Mouse (Mus musculus): ENCODE measurements around the gene Dctn1. TPM values are rescaled to one million over a fixed set of nuclear protein-coding genes. Genes with fewer than 3 reads are reported as not detected.

Dctn1 gene
- total and polyA plus RNA-seq, 3 experiments, result 84.2 to 141 (median 125) TPM

GRCm38 (mm10) chr6:83208050-83208400, 42.3 kb downstream of the Dctn1 start:
- DNase-seq, result no peak
- 89% methylated on average over 2 of the region's 2 CpGs for WGBS
- Histone ChIP-seq H3K36me3 (ENCODE audit: control insufficient read depth, insufficient read depth, low read length) (no peaks in the 10 kb centered on the region), H3K27ac (no peak overlapping the region), H3K27me3 (ENCODE audit: control insufficient read depth, insufficient read depth, low read length) (no peaks in the 10 kb centered on the region), H3K4me3 (no peak overlapping the region), H3K4me1 (ENCODE audit: control insufficient read depth, insufficient read depth, low read length) (no peaks in the 10 kb centered on the region), H3K79me2 (replicated peaks; ENCODE audit: control insufficient read depth, insufficient read depth, low read length) (no peaks in the 10 kb centered on the region), H3K9ac (ENCODE audit: low read depth, low read length) (no peak overlapping the region)
- intact Hi-C loops (cut with DNase I), result no loop called here
- TF ChIP-seq CTCF (IDR thresholded peaks at IDR 0.05) (no peak), POLR2A (IDR thresholded peaks at IDR 0.05; ENCODE audit: insufficient read depth, low read depth, low read length) (no peak), EP300 (IDR thresholded peaks at IDR 0.05; ENCODE audit: insufficient read depth, low read depth, low read length) (no peak)

- Histone ChIP-seq H3K36me3 (ENCODE audit: control insufficient read depth, insufficient read depth, low read length) (no peaks in the 10 kb centered on the region), H3K4me3 (no peak overlapping the region), H3K9ac (ENCODE audit: low read depth, low read length) (no peak overlapping the region), H3K79me2 (replicated peaks; ENCODE audit: control insufficient read depth, insufficient read depth, low read length) (no peaks in the 10 kb centered on the region), H3K27me3 (ENCODE audit: control insufficient read depth, insufficient read depth, low read length) (no peaks in the 10 kb centered on the region), H3K27ac (no peak overlapping the region), H3K4me1 (ENCODE audit: control insufficient read depth, insufficient read depth, low read length) (no peaks in the 10 kb centered on the region)
- 21% methylated on average over 2 of the region's 2 CpGs for WGBS
- no peak for DNase-seq
- TF ChIP-seq EP300 (IDR thresholded peaks at IDR 0.05; ENCODE audit: insufficient read depth, low read depth, low read length) (no peak), CTCF (IDR thresholded peaks at IDR 0.05) (no peak), POLR2A (IDR thresholded peaks at IDR 0.05; ENCODE audit: insufficient read depth, low read depth, low read length) (no peak)
- intact Hi-C loops (cut with DNase I), result loop anchor here (10.0 kb wide), 1 partner anchor 304 kb away; no protein-coding TSS in a partner anchor
Measured at GRCm38 (mm10) chr6:83210495-83210894, 44.8 kb downstream of the Dctn1 start.

DNA sequence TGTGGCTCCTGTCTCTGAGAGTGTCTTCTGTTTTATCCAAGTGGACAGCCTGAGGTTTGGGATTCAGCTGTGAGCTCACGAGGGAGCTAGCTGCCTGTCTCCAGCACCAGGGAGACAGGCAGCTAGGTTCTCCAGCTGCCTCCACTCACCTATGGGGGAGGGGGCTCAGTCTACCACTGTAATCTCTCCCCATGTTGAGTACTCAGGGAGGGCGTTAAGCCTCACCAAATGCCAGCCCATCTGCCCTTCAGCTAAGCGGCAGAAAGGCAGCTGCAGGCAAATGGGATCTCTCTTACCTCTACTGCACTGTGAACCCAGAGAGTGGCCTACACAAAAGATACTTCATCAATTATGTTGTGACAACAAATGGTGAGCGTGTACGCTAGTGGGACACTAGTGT, 45.8 kb downstream of the Dctn1 start:
- TF ChIP-seq POLR2A (IDR thresholded peaks at IDR 0.05; ENCODE audit: insufficient read depth, low read depth, low read length), result no peak
- no peak for TF ChIP-seq CTCF (IDR thresholded peaks at IDR 0.05)
- 34% methylated on average over 5 of the region's 5 CpGs for WGBS
- intact Hi-C loops (cut with DNase I), result loop anchor here (10.0 kb wide), 1 partner anchor 303 kb away; no protein-coding TSS in a partner anchor
- no peak overlapping the region for H3K4me3 ChIP-seq
- no peak overlapping the region for H3K27ac ChIP-seq
- no peaks in the 10 kb centered on the region for H3K27me3 ChIP-seq (ENCODE audit: control insufficient read depth, insufficient read depth, low read length)
- H3K36me3 ChIP-seq (ENCODE audit: control insufficient read depth, insufficient read depth, low read length), result no peaks in the 10 kb centered on the region
- no peaks in the 10 kb centered on the region for H3K79me2 ChIP-seq (replicated peaks; ENCODE audit: control insufficient read depth, insufficient read depth, low read length)
- H3K9ac ChIP-seq (ENCODE audit: low read depth, low read length), result no peak overlapping the region
- DNase-seq, result no peak
- no peaks in the 10 kb centered on the region for H3K4me1 ChIP-seq (ENCODE audit: control insufficient read depth, insufficient read depth, low read length)

- H3K27me3 ChIP-seq (ENCODE audit: control insufficient read depth, insufficient read depth, low read length), result no peaks in the 10 kb centered on the region
- no peak overlapping the region for H3K9ac ChIP-seq (ENCODE audit: low read depth, low read length)
- no peaks in the 10 kb centered on the region for H3K4me1 ChIP-seq (ENCODE audit: control insufficient read depth, insufficient read depth, low read length)
- no peak overlapping the region for H3K4me3 ChIP-seq
- H3K79me2 ChIP-seq (replicated peaks; ENCODE audit: control insufficient read depth, insufficient read depth, low read length), result no peaks in the 10 kb centered on the region
- intact Hi-C loops (cut with DNase I), result loop anchor here (2.0 to 10.0 kb wide), 4 partner anchors 52 to 457 kb away; no protein-coding TSS in a partner anchor
- peak; percentile 52 to 74 for DNase-seq
- 0 out of 2 replicates have a peak, but pooled peaks have one; percentile 26 for TF ChIP-seq EP300 (IDR thresholded peaks at IDR 0.05; ENCODE audit: insufficient read depth, low read depth, low read length)
- peak; percentile 95 for TF ChIP-seq CTCF (IDR thresholded peaks at IDR 0.05)
- TF ChIP-seq POLR2A (IDR thresholded peaks at IDR 0.05; ENCODE audit: insufficient read depth, low read depth, low read length), result no peak
- WGBS, result 10% methylated on average over 7 of the region's 7 CpGs
- no peaks in the 10 kb centered on the region for H3K36me3 ChIP-seq (ENCODE audit: control insufficient read depth, insufficient read depth, low read length)
- H3K27ac ChIP-seq, result no peak overlapping the region
Measured at GRCm38 (mm10) chr6:83215002-83215666, 49.4 kb downstream of the Dctn1 start.

- intact Hi-C loops (cut with DNase I), result loop anchor here (5.0 to 10.0 kb wide), 2 partner anchors 295 to 452 kb away; no protein-coding TSS in a partner anchor
- no peaks in the 10 kb centered on the region for H3K4me1 ChIP-seq (ENCODE audit: control insufficient read depth, insufficient read depth, low read length)
- H3K4me3 ChIP-seq, result no peak within 1 kb of the TSS
- no peak for DNase-seq
- H3K27me3 ChIP-seq (ENCODE audit: control insufficient read depth, insufficient read depth, low read length), result no peaks in the 10 kb centered on the region
- H3K27ac ChIP-seq, result no peak within 1 kb of the TSS
- no peaks in the 10 kb centered on the region for H3K79me2 ChIP-seq (replicated peaks; ENCODE audit: control insufficient read depth, insufficient read depth, low read length)
- TF ChIP-seq CTCF (IDR thresholded peaks at IDR 0.05) (no peak), EP300 (IDR thresholded peaks at IDR 0.05; ENCODE audit: insufficient read depth, low read depth, low read length) (no peak), POLR2A (IDR thresholded peaks at IDR 0.05; ENCODE audit: insufficient read depth, low read depth, low read length) (no peak)
- 70% methylated on average over 3 of the region's 3 CpGs for WGBS
- H3K36me3 ChIP-seq (ENCODE audit: control insufficient read depth, insufficient read depth, low read length), result no peaks in the 10 kb centered on the region
- no peak within 1 kb of the TSS for H3K9ac ChIP-seq (ENCODE audit: low read depth, low read length)
Measured at GRCm38 (mm10) chr6:83219814-83220213, 54.1 kb downstream of the Dctn1 start, which contains the start of gene Slc4a5. Slc4a5 (plus strand) TSS chr6:83219828.

GRCm38 (mm10) chr6:83231486-83231885, 65.8 kb downstream of the Dctn1 start:
- no peaks in the 10 kb centered on the region for H3K27me3 ChIP-seq (ENCODE audit: control insufficient read depth, insufficient read depth, low read length)
- TF ChIP-seq CTCF (IDR thresholded peaks at IDR 0.05) (no peak), POLR2A (IDR thresholded peaks at IDR 0.05; ENCODE audit: insufficient read depth, low read depth, low read length) (no peak), EP300 (IDR thresholded peaks at IDR 0.05; ENCODE audit: insufficient read depth, low read depth, low read length) (no peak)
- H3K4me3 ChIP-seq, result no peak overlapping the region
- H3K4me1 ChIP-seq (ENCODE audit: control insufficient read depth, insufficient read depth, low read length), result no peaks in the 10 kb centered on the region
- H3K27ac ChIP-seq, result no peak overlapping the region
- H3K36me3 ChIP-seq (ENCODE audit: control insufficient read depth, insufficient read depth, low read length), result no peaks in the 10 kb centered on the region
- H3K79me2 ChIP-seq (replicated peaks; ENCODE audit: control insufficient read depth, insufficient read depth, low read length), result no peaks in the 10 kb centered on the region
- WGBS, result 51% methylated on average over 2 of the region's 2 CpGs
- no peak overlapping the region for H3K9ac ChIP-seq (ENCODE audit: low read depth, low read length)
- no peak for DNase-seq
- intact Hi-C loops (cut with DNase I), result no loop called here

Measured in heart, adult 2 months (tissue).